Mouse (Mus musculus): Measurements from ENCODE around the gene Trp53i13.

- TF ChIP-seq POLR2A (IDR thresholded peaks at IDR 0.05; ENCODE audit: low read depth, low read length) (no peak), CTCF (IDR thresholded peaks at IDR 0.05; ENCODE audit: extremely low read depth, insufficient read length, insufficient replicate concordance, low read depth, low read length) (no peak)
Measured at GRCm38 (mm10) chr11:77506273-77506672, 9.5 kb downstream of the Trp53i13 start.

Data from small intestine, adult 2 months (tissue).